Mouse (Mus musculus) WW6 (cell line): ENCODE data around the gene Pdxp.

Source experiments
- DNase-seq: peaks from one replicate; pipeline ENCODE4 v3.0.0-alpha.2; 2013; ENCODE audit warnings: low read depth, low spot score

Gene Pdxp

GRCm38 (mm10) chr15:78927788-78928457, 14.2 kb downstream of the Pdxp start:
- DNase-seq: no peak

DNA sequence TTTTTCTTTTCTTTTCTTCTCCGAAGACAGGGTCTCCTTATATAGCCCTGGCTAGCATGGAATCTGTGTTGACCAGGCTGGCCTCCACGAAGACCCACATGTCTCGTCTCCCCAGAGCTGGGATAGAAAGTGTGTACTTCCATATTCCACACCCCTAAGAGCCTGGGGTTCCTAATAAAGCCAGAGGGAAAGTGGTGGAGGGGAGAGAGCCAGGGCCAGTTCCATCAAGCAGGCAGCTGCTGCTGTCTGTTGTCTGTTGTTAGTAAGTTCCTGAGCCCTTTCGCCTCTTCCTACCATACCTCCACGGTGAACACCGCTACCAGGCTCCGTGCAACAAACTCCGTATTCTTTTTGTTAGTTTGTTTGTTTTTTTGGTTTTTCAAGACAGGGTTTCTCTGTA, 14.8 kb downstream of the Pdxp start:
- DNase-seq: no peak

DNA sequence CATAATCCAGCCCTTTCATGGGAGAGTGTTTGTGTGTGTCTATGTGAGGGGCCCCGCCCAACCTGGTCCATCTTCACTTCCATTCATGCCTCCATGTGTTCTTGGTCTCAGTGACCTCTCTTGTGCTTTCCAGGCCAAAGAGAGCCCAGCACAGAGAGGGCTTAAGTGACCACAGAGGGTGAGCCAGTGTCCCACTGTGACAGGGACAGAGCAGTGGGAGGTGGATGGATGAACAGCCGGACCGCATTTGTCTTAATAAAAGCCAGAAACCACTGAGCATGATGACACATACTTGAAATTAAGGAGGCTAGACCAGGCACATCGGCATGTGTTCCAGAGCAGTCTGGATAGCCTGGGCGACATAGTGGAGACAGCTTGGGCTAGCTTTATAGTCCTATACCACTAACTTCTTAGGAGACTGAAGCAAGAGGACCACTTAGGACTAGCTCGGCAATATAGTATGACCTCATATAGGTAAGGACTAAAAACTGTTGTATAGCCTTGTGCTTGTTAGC, 16.5 kb downstream of the Pdxp start:
- DNase-seq: no peak

DNA sequence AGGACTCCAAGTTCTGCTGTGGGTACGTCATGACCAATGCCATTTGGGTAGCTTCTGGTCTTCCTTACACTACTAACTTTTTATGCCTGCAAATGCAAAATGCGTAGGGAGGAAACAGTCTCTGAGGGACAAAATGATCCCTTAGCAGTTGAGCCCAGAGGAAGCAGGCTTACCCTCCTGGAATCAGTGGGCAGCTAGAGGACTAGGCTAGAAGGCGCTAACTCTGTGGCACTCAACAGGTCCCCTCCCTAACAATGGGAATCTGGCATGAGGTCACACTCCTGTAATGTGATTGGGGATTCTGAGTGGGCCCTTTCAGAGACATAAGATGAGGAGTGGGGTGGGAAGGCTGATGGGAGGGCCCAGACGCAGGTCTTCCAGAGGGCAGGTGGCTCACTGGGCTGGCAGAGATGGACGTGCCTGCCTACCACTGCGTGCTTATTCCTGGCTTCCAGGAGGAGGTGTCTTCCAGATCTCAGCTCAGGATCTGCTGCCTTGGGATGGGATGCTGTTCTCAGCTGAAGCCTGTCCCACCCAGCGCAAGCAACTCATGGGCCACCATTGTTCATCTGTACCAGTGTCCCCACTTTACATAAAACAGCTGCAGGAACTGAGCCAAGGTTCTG, 17.2 kb downstream of the Pdxp start:
- no peak for DNase-seq

DNA sequence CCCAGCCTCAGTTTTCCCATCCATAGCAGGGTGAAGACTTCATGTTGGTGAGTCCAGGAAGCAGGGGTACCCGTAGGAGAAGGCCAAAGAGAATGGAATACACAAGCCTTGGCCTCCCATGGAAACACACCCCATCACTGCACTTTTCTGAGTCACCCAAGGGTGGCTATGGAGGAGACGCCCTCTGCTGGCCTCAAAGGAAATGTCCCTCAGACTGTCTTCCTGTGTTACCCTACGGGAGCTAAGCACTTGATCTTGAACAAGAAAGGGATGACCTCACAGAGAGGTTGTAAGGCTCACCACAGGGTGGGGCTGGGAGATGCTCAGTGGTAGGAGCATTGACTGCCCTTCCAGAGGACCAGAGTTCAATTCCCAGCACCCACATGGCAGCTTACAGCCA, 17.9 kb downstream of the Pdxp start:
- no peak for DNase-seq

- DNase-seq: peak; percentile 75
These were observed 21.1 kb downstream of the Pdxp start, which contains the start of gene Nol12 for GRCm38 (mm10) chr15:78934784-78935320. TSS of gene Nol12 (plus strand) at chr15:78934933.

DNA sequence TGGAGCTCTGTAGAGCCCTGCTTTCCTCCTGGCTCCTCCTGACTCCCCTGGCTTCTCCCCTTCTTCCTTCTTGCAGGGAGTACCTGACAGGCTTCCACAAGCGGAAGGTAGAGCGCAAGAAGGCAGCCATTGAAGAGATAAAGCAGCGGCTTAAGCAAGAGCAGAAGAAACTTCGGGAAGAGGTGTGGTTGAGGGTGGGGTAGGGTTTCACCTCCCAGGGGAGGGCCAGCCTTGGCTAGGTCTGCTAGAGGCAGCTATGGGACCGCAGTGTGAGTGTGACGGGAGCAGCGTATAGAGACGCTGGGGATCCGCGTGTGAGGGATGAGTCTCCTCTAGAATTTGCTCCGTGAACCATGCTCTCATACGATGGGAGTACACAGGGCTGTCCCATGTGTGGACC, 22.7 kb downstream of the Pdxp start:
- no peak for DNase-seq

DNA sequence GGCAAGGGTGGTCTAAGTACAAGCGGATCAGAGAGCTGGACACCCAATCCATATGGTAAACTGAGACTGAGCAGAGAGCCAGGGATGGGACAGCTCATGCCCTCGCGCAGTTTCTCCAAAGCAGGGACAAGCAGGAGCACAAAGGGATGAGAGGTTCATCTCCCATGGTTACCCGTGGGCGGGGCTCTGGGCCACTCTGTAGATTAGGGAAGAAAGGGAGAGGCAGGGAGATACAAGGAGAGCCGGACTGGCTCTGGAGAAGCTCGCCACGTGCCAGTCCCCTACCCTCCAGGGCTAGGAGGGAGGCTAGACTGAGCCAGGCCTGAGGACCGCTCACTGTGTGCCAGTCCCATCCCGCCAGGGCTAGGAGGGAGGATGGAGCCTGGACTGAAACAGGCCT, 23.6 kb downstream of the Pdxp start:
- DNase-seq: no peak

GRCm38 (mm10) chr15:78937963-78938362, 24.2 kb downstream of the Pdxp start:
- DNase-seq: no peak

GRCm38 (mm10) chr15:78940325-78940724, 26.6 kb downstream of the Pdxp start:
- DNase-seq: no peak

GRCm38 (mm10) chr15:78942663-78943062, 28.9 kb downstream of the Pdxp start:
- no peak for DNase-seq

DNA sequence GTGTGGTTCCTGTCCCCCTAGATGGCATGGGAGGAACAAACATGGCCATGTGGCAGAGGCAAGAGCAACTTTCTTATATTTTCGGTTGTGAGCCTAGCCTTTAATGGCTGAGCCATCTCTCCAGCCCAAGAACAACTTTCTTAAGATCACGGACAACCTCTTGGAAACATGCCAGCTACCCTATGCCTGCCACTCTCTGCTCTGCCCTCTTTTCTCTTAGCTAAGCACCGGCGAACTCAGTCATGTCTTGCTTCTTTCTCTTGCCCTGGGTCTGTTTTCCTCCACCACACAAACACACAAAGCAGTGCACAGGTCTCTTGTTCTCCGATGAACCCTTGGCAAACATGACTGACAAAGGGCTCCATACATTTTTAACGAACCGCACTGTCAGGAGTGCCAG, 32.5 kb downstream of the Pdxp start:
- DNase-seq: no peak

- DNase-seq: no peak
These were observed 33.9 kb downstream of the Pdxp start, which contains the start of gene Triobp for GRCm38 (mm10) chr15:78947657-78948056. TSS of gene Triobp (plus strand) at chr15:78947724.

- no peak for DNase-seq
These were observed 34.5 kb downstream of the Pdxp start for GRCm38 (mm10) chr15:78948152-78948725.

GRCm38 (mm10) chr15:78948883-78949282, 35.2 kb downstream of the Pdxp start:
- DNase-seq: no peak

DNA sequence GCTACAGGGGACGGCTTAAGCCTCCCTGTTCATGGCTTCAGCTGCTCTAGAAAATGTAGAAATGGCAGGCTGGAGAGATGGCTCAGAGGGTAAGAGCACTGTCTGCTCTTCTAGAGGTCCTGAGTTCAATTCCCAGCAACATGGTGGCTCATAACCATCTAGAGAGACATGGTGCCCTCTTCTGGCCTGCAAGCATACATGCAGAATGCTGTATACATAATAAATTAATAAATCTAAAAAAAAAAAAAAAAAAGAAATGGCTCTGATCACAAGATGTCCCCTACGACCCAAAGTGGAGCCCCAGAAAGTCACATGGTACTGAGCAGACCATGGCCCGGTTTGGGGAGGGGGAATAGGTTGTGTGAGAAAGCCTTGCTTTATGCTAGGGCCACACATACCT, 41.9 kb downstream of the Pdxp start:
- DNase-seq: no peak

- no peak for DNase-seq
These were observed 42.6 kb downstream of the Pdxp start for GRCm38 (mm10) chr15:78956351-78956750.

GRCm38 (mm10) chr15:78957021-78957420, 43.3 kb downstream of the Pdxp start:
- no peak for DNase-seq

DNA sequence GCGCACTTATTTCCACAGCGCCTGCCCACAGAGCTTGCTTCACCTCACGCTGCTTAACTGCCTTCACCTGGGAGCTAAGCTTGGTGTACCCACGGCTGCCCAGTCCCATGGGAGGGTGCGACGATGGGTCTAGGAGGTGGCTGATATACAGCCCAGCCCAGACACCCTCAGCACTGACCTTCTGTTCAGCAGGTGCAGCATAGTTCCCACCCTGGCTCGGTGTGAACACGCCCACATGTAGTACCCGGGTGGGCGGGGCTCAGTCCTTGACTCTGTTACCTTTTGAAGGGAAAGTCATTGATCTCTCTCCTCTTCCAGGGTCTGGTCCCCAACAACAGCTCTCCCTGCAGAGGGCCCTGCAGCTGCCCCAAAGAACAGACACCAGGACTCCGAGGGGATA, 45.8 kb downstream of the Pdxp start:
- DNase-seq: no peak

GRCm38 (mm10) chr15:78960088-78960487, 46.4 kb downstream of the Pdxp start:
- DNase-seq: no peak

GRCm38 (mm10) chr15:78962885-78963284, 49.2 kb downstream of the Pdxp start:
- no peak for DNase-seq
